Mouse (Mus musculus): ENCODE measurements around the gene Crb3.

GRCm38 (mm10) chr17:57070272-57070671 is 11.4 kb downstream of the Crb3 start:
- no peak for TF ChIP-seq POLR2A (IDR thresholded peaks at IDR 0.05; ENCODE audit: extremely low read depth, insufficient read depth, low read length)
- no peak for TF ChIP-seq CTCF (IDR thresholded peaks at IDR 0.05; ENCODE audit: low read depth, low read length)

All from liver, adult 2 months (tissue).